Mouse (Mus musculus) leukemia stem cell, adult 10-12 weeks (primary cell): ENCODE results near the gene 1700020D05Rik. TPM values are rescaled to one million over a fixed set of nuclear protein-coding genes. Genes with fewer than 3 reads are reported as not detected.

ENCODE experiments used
- polyA plus RNA-seq: library from polyadenylated mRNA; stranded (reverse); fragments of >175 nt; gene quantifications from 2 replicates; pipeline ENCODE4 v1.2.3, GENCODE M21; 2012; ENCODE audit warnings: low replicate concordance

The 1700020D05Rik gene
- 0.35 and 0.47 TPM in 2 replicates for polyA plus RNA-seq

DNA sequence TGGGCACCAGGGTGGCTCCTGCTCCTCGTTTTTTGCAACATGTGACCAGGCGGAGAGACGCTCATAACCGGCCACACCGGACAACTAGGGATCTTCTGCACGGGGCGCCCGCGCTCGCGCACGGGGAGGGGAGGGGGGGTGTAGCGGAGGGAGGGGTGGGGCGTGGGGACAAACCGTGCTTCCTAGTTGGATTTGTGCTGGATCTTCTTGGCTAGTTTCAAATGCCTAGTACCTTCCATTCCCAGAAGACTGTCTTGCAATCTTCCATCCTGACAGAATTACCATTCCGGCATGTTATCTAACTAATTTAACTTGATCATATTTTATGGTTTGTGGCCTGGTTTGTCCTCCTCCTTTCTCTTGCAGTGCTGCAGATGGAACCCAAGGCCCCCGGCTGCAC is at the start of gene 1700020D05Rik:
1700020D05Rik (minus strand) TSS at position 101 of the 400 bp plus-strand sequence.

GRCm38 (mm10) chr19:5510031-5511026 is 6.7 kb upstream of the 1700020D05Rik start, which contains the start of gene Snx32:
Snx32 (minus strand) TSS chr19:5510538.

GRCm38 (mm10) chr19:5490313-5490897 is 13.2 kb downstream of the 1700020D05Rik start, which contains the start of gene Cfl1:
Cfl1 (plus strand) TSS chr19:5490455.

GRCm38 (mm10) chr19:5487768-5488550 is 15.6 kb downstream of the 1700020D05Rik start, which contains the start of gene Mus81:
Mus81 (minus strand) TSS chr19:5488402.

GRCm38 (mm10) chr19:5473720-5474119 is 29.9 kb downstream of the 1700020D05Rik start, which contains the start of gene Efemp2:
Efemp2 (plus strand) TSS chr19:5473954.

DNA sequence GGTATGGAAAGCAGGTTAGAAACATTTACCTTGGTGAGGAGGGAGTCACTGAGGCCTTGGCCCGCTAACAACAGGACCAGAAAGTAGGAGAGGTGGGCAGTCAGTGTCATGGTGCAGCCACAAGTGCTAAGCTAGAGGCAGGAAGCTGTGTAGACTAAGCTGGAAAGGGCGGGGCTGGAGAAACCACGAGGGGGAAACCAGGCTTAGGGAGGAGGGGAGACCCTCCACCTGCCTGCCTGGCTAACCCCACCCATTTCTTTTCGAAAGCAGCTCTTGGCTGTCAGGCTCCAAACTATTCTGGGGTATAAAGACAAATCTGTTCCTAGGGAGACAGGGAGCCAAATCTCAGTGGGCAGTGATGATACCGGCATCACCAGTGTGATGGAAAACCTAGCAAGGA is 35.2 kb downstream of the 1700020D05Rik start, which contains the start of gene Ctsw:
Ctsw (minus strand) TSS at position 134 of the 400 bp plus-strand sequence.

DNA sequence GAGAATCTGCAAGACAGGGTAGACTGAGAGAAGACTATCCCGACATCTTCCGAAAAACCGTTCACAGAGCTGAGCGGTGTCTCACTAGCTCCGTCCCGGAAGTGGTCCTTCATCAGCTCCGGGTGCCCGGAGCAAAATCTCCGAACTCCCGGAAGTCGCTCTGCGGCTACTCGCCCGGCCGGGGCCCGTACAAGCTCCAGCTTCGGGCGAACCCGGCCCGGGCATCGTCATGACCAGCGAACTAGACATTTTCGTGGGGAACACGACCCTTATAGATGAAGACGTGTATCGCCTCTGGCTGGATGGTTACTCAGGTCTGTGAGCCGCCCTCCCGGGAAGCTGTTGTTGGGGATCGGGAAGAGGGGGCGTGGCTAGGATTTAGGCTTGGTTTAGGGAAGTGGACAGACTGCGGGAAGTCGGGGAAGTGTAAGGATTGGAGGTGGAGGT is 43.1 kb downstream of the 1700020D05Rik start, which contains the start of gene Fibp:
Fibp (plus strand) TSS at position 151 of the 447 bp plus-strand sequence.

DNA sequence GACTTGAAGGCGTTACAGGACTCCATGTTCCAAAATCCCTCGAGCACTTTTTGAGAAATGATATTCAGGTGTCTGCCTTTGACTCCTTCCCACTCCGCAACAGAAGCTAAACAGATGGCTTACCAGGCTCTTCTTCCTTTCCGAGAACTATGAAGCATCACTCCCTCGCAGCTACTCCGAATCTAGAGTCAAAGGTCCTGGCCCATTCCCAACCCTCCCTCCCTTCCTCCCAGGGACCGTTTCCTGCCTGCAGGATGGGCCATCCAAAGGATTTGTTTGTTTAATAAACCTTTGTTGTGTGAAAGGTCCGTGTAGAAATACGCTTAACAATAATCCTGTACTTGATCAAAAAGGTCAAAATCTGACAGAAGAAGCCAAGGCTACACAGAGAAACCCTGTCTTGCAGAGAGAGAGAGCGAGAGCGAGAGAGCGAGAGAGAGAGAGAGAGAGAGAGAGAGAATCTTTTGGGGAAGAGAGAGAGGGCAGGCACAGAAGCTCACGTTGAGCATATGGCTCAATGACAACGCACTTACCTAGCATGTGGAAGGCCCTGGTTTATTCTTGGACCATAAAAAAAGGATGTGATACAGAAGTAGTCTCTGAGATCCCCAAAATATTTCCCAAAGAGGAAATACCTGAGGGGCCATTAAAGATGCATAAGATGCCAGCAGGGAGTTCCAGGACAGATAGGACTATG is 45.7 kb downstream of the 1700020D05Rik start, which contains the start of gene Ccdc85b:
Ccdc85b (minus strand) TSS at position 149 of the 697 bp plus-strand sequence.

Other genes starting within 250 kb of the 1700020D05Rik start
- 116 and 125 TPM in 2 replicates for gene Pacs1, start 230.7 kb downstream of the 1700020D05Rik start, polyA plus RNA-seq
- 314 and 709 TPM in 2 replicates for gene Sf3b2, start 208.3 kb downstream of the 1700020D05Rik start, polyA plus RNA-seq
- 0.16 and 0.23 TPM in 2 replicates for gene Gal3st3, start 205.5 kb downstream of the 1700020D05Rik start, polyA plus RNA-seq
- not detected in 2 replicates for gene Catsper1, start 168.0 kb downstream of the 1700020D05Rik start, polyA plus RNA-seq
- gene Cst6, start 154.2 kb downstream of the 1700020D05Rik start, polyA plus RNA-seq, result not detected in 2 replicates
- gene Eif1ad, start 137.0 kb downstream of the 1700020D05Rik start, polyA plus RNA-seq, result 27.6 and 41.9 TPM in 2 replicates
- gene Banf1, start 136.6 kb downstream of the 1700020D05Rik start, polyA plus RNA-seq, result 57.6 and 104 TPM in 2 replicates
- 72.0 and 110 TPM in 2 replicates for gene Sart1, start 115.1 kb downstream of the 1700020D05Rik start, polyA plus RNA-seq
- gene Tsga10ip, start 101.3 kb downstream of the 1700020D05Rik start, polyA plus RNA-seq, result not detected in 2 replicates
- 179 and 311 TPM in 2 replicates for gene Drap1, start 78.8 kb downstream of the 1700020D05Rik start, polyA plus RNA-seq
- 69.5 and 77.3 TPM in 2 replicates for gene AI837181, start 78.6 kb downstream of the 1700020D05Rik start, polyA plus RNA-seq
- gene Fosl1, start 56.2 kb downstream of the 1700020D05Rik start, polyA plus RNA-seq, result 22.9 and 39.9 TPM in 2 replicates
- gene Ccdc85b, start 45.9 kb downstream of the 1700020D05Rik start, polyA plus RNA-seq, result 11.4 and 13.8 TPM in 2 replicates
- 11.1 and 197 TPM in 2 replicates for gene Fibp, start 43.2 kb downstream of the 1700020D05Rik start, polyA plus RNA-seq
- gene Ctsw, start 35.3 kb downstream of the 1700020D05Rik start, polyA plus RNA-seq, result 0.34 and 1.2 TPM in 2 replicates
- gene Efemp2, start 29.8 kb downstream of the 1700020D05Rik start, polyA plus RNA-seq, result 0.91 and 1.5 TPM in 2 replicates
- gene Mus81, start 15.4 kb downstream of the 1700020D05Rik start, polyA plus RNA-seq, result 58.4 and 60.0 TPM in 2 replicates
- 2,530 and 3,476 TPM in 2 replicates for gene Cfl1, start 13.3 kb downstream of the 1700020D05Rik start, polyA plus RNA-seq
- 4.1 and 8.2 TPM in 2 replicates for gene Snx32, start 6.8 kb upstream of the 1700020D05Rik start, polyA plus RNA-seq
- not detected in 2 replicates for gene Ovol1, start 56.9 kb upstream of the 1700020D05Rik start, polyA plus RNA-seq
- gene Ap5b1, start 64.2 kb upstream of the 1700020D05Rik start, polyA plus RNA-seq, result 16.9 and 32.7 TPM in 2 replicates
- gene Rnaseh2c, start 98.1 kb upstream of the 1700020D05Rik start, polyA plus RNA-seq, result 248 and 435 TPM in 2 replicates
- 46.4 and 73.1 TPM in 2 replicates for gene Kat5, start 106.5 kb upstream of the 1700020D05Rik start, polyA plus RNA-seq
- 61.2 and 268 TPM in 2 replicates for gene Rela, start 133.7 kb upstream of the 1700020D05Rik start, polyA plus RNA-seq
- 361 and 570 TPM in 2 replicates for gene Sipa1, start 159.9 kb upstream of the 1700020D05Rik start, polyA plus RNA-seq
- 157 and 178 TPM in 2 replicates for gene Map3k11, start 185.0 kb upstream of the 1700020D05Rik start, polyA plus RNA-seq
- gene Pcnx3, start 185.1 kb upstream of the 1700020D05Rik start, polyA plus RNA-seq, result 468 and 751 TPM in 2 replicates
- 1.1 and 3.7 TPM in 2 replicates for gene Kcnk7, start 200.6 kb upstream of the 1700020D05Rik start, polyA plus RNA-seq
- gene Ehbp1l1, start 222.5 kb upstream of the 1700020D05Rik start, polyA plus RNA-seq, result 268 and 413 TPM in 2 replicates
- gene Fam89b, start 225.9 kb upstream of the 1700020D05Rik start, polyA plus RNA-seq, result 41.3 and 119 TPM in 2 replicates
- 2.3 and 4.5 TPM in 2 replicates for gene Ltbp3, start 237.1 kb upstream of the 1700020D05Rik start, polyA plus RNA-seq